ENCODE assay signal across 18 mouse cellular contexts in genomic region chr15:102501084-102501814, GRCm38 (mm10). TPM values are rescaled to one million over a fixed set of nuclear protein-coding genes. Genes with fewer than 3 reads are reported as not detected.
DNase-seq lines count a peak whose midpoint lies in the region; ATAC-seq lines count a peak whose summit lies in the region.
"Had no signal": no experiment of that assay in that cellular context is flagged by ENCODE, and none has a peak within 500 bp of the region (broad histone marks: within the 10 kb centered on the region; RNA-seq: fewer than 3 reads in every experiment).

No protein-coding gene starts in this region.

- intact Hi-C loops in left cerebral cortex, postnatal 25 days (cut with DNase I), result no loop called here

- WGBS in heart, embryonic 12.5 days, result 89% methylated on average over 19 of the region's 19 CpGs
- 82% methylated on average over 19 of the region's 19 CpGs for WGBS in lung, embryonic 16.5 days
- 85% methylated on average over 19 of the region's 19 CpGs for WGBS in intestine, embryonic 16.5 days
- WGBS in midbrain, embryonic 16.5 days, result 91% methylated on average over 19 of the region's 19 CpGs
- 84% methylated on average over 19 of the region's 19 CpGs for WGBS in heart, embryonic 11.5 days (ENCODE audit: insufficient replicate concordance)

- no peak overlapping the region for H3K27ac ChIP-seq in heart, embryonic 12.5 days (ENCODE audit: poor library complexity, severe bottlenecking)
- H3K27ac ChIP-seq in lung, embryonic 16.5 days (ENCODE audit: low read length), result no peak overlapping the region
- H3K27ac ChIP-seq in intestine, embryonic 16.5 days (ENCODE audit: low read length), result peak overlapping the region; percentile 43
- no peak overlapping the region; the same call in 1 of the 2 replicates for H3K27ac ChIP-seq in midbrain, embryonic 16.5 days (ENCODE audit: low read length)
- H3K27ac ChIP-seq in heart, embryonic 11.5 days (ENCODE audit: low read depth, low read length), result no peak overlapping the region
- H3K27ac ChIP-seq: heart, adult 2 months had no signal

- peaks cover 86% of the 10 kb centered on the region for H3K36me3 ChIP-seq in heart, embryonic 12.5 days
- peaks cover 63% of the 10 kb centered on the region for H3K36me3 ChIP-seq in lung, embryonic 16.5 days (ENCODE audit: control insufficient read depth, insufficient read depth, low read length)
- peaks cover 16% of the 10 kb centered on the region for H3K36me3 ChIP-seq in intestine, embryonic 16.5 days (ENCODE audit: control insufficient read depth, insufficient read depth, low read length)
- peaks cover 54% of the 10 kb centered on the region for H3K36me3 ChIP-seq in midbrain, embryonic 16.5 days (ENCODE audit: control insufficient read depth, insufficient read depth, low read length)
- peaks cover 56% of the 10 kb centered on the region for H3K36me3 ChIP-seq in heart, embryonic 11.5 days (ENCODE audit: control insufficient read depth, insufficient read depth, low read length)

- H3K9me3 ChIP-seq in heart, embryonic 12.5 days (replicated peaks), result no peaks in the 10 kb centered on the region
- no peaks in the 10 kb centered on the region for H3K9me3 ChIP-seq in lung, embryonic 16.5 days (ENCODE audit: control insufficient read depth, low read length)
- H3K9me3 ChIP-seq in intestine, embryonic 16.5 days (ENCODE audit: control insufficient read depth, low read length), result no peaks in the 10 kb centered on the region
- no peaks in the 10 kb centered on the region for H3K9me3 ChIP-seq in midbrain, embryonic 16.5 days (replicated peaks; ENCODE audit: control insufficient read depth, low read length, poor library complexity, severe bottlenecking)
- H3K9me3 ChIP-seq in heart, embryonic 11.5 days (replicated peaks; ENCODE audit: control insufficient read depth, low read length), result no peaks in the 10 kb centered on the region

- no peak overlapping the region for H3K4me3 ChIP-seq in heart, embryonic 12.5 days
- no peak overlapping the region for H3K4me3 ChIP-seq in lung, embryonic 16.5 days (ENCODE audit: low read length)
- no peak overlapping the region for H3K4me3 ChIP-seq in intestine, embryonic 16.5 days (ENCODE audit: low read length)
- no peak overlapping the region for H3K4me3 ChIP-seq in midbrain, embryonic 16.5 days (ENCODE audit: low read depth, low read length)
- H3K4me3 ChIP-seq in heart, embryonic 11.5 days (ENCODE audit: low read depth, low read length), result no peak overlapping the region
- H3K4me3 ChIP-seq: erythroblast, embryonic 14.5 days; heart, adult 2 months had no signal

- H3K9ac ChIP-seq in heart, embryonic 12.5 days, result no peak overlapping the region
- H3K9ac ChIP-seq in lung, embryonic 16.5 days (ENCODE audit: low read length), result no peak overlapping the region
- no peak overlapping the region for H3K9ac ChIP-seq in intestine, embryonic 16.5 days (ENCODE audit: low read depth, low read length)
- H3K9ac ChIP-seq in midbrain, embryonic 16.5 days (ENCODE audit: low read depth, low read length), result no peak overlapping the region
- no peak overlapping the region for H3K9ac ChIP-seq in heart, embryonic 11.5 days (ENCODE audit: low read depth, low read length)

- H3K27me3 ChIP-seq in heart, embryonic 12.5 days (replicated peaks), result no peaks in the 10 kb centered on the region
- no peaks in the 10 kb centered on the region for H3K27me3 ChIP-seq in lung, embryonic 16.5 days (ENCODE audit: control insufficient read depth, insufficient read depth, low read depth, low read length)
- H3K27me3 ChIP-seq in intestine, embryonic 16.5 days (replicated peaks; ENCODE audit: control insufficient read depth, insufficient read depth, low read length), result no peaks in the 10 kb centered on the region
- no peaks in the 10 kb centered on the region for H3K27me3 ChIP-seq in midbrain, embryonic 16.5 days (ENCODE audit: control insufficient read depth, insufficient read depth, low read depth, low read length)
- H3K27me3 ChIP-seq in heart, embryonic 11.5 days (ENCODE audit: control insufficient read depth, insufficient read depth, low read length), result no peaks in the 10 kb centered on the region

- H3K4me2 ChIP-seq in heart, embryonic 12.5 days, result no peak overlapping the region
- H3K4me2 ChIP-seq in lung, embryonic 16.5 days (ENCODE audit: low read depth, low read length), result no peak overlapping the region
- H3K4me2 ChIP-seq in intestine, embryonic 16.5 days (ENCODE audit: low read depth, low read length), result 0 out of 2 replicates have a peak overlapping the region, but pooled peaks have one; percentile 4
- no peak overlapping the region for H3K4me2 ChIP-seq in midbrain, embryonic 16.5 days (ENCODE audit: low read length)
- no peak overlapping the region for H3K4me2 ChIP-seq in heart, embryonic 11.5 days

- peaks cover 13% of the 10 kb centered on the region for H3K4me1 ChIP-seq in heart, embryonic 12.5 days (replicated peaks)
- peaks cover 3% of the 10 kb centered on the region; the same call in 1 of the 2 replicates for H3K4me1 ChIP-seq in lung, embryonic 16.5 days (replicated peaks; ENCODE audit: control insufficient read depth, insufficient read depth, low read length)
- peaks cover 11% of the 10 kb centered on the region for H3K4me1 ChIP-seq in intestine, embryonic 16.5 days (ENCODE audit: control insufficient read depth, insufficient read depth, low read length)
- no peaks in the 10 kb centered on the region for H3K4me1 ChIP-seq in midbrain, embryonic 16.5 days (ENCODE audit: control insufficient read depth, insufficient read depth, low read length)
- H3K4me1 ChIP-seq in heart, embryonic 11.5 days (ENCODE audit: control insufficient read depth, insufficient read depth, low read length), result no peaks in the 10 kb centered on the region; the same call in 1 of the 2 replicates

- peak; percentile 20; the same call in 1 of the 2 replicates for ATAC-seq in heart, embryonic 12.5 days (ENCODE audit: insufficient number of reproducible peaks, low FRiP score)
- ATAC-seq in lung, embryonic 16.5 days (ENCODE audit: low read depth), result 0 out of 2 replicates have a peak, but pooled peaks have one; percentile 13
- ATAC-seq in intestine, embryonic 16.5 days, result no peak
- peak; percentile 18; the same call in 1 of the 2 replicates for ATAC-seq in midbrain, embryonic 16.5 days
- no peak for ATAC-seq in heart, embryonic 11.5 days (replicated peaks; ENCODE audit: insufficient number of reproducible peaks, low FRiP score, low TSS enrichment)
- ATAC-seq: activated CD4-positive, CD25-positive, alpha-beta regulatory T cell, adult 4 months had no signal

- no peak for DNase-seq in heart, postnatal 4 days
- DNase-seq in lung, adult 18-20 months, result no peak
- no peak for DNase-seq in left cerebral cortex, postnatal 25 days (ENCODE audit: low spot score in 2 of 2)
- DNase-seq: cerebellum, adult 11-12 months; heart, adult 2 months; layer of hippocampus, postnatal 36 days; lung, adult 2 months; thymus, postnatal 4 days had no signal

RNA-seq across cellular contexts. Expression of gene Gm10337, which starts 2.3 kb away (rescaled TPM):
- not detected in 2 replicates for polyA plus RNA-seq in heart, embryonic 12.5 days (2016; fragmentation: Nextera tagmentation; extraction: Ambion mirVana)
- total RNA-seq in heart, postnatal 4 days (2021), result 1 to 10 TPM in 1 of 2 experiments, not detected in 1; 7.3 TPM
- polyA plus RNA-seq in lung, embryonic 16.5 days (2015; fragmentation: Nextera tagmentation; extraction: Ambion mirVana), result not detected in 2 replicates
- polyA plus RNA-seq in intestine, embryonic 16.5 days (2015; fragmentation: Nextera tagmentation; extraction: Ambion mirVana), result 5.5 TPM in 1 of 2 replicates, not detected in the other
- 12.6 TPM in 1 of 2 replicates, not detected in the other for polyA plus RNA-seq in midbrain, embryonic 16.5 days (2015; fragmentation: Nextera tagmentation; extraction: Ambion mirVana)
- 2.7 TPM in 1 of 2 replicates, not detected in the other for polyA plus RNA-seq in heart, embryonic 11.5 days (2014; fragmentation: Nextera tagmentation; extraction: Ambion mirVana)
- total RNA-seq in left cerebral cortex, postnatal 25 days (2021), result not detected
- total RNA-seq: heart, adult 2 months; hematopoietic stem cell, adult 5-6 weeks; layer of hippocampus, postnatal 36 days had no signal
- polyA plus RNA-seq: activated CD4-positive, CD25-positive, alpha-beta regulatory T cell, adult 4 months; C2C12; cortical plate, adult 2 months; erythroblast, embryonic 14.5 days; heart, adult 2 months; lung, adult 2 months had no signal

RNA-seq across cellular contexts. Expression of gene Map3k12, which starts 15.6 kb away (rescaled TPM):
- polyA plus RNA-seq in heart, embryonic 12.5 days (2016; fragmentation: Nextera tagmentation; extraction: Ambion mirVana), result 14.7 and 17.3 TPM in 2 replicates
- total RNA-seq in heart, postnatal 4 days (2021), result 1 to 10 TPM; 5.4 to 6.1 TPM
- 12.5 and 13.2 TPM in 2 replicates for polyA plus RNA-seq in lung, embryonic 16.5 days (2015; fragmentation: Nextera tagmentation; extraction: Ambion mirVana)
- polyA plus RNA-seq in intestine, embryonic 16.5 days (2015; fragmentation: Nextera tagmentation; extraction: Ambion mirVana), result 9.2 TPM in 2 replicates
- 60.5 and 65.5 TPM in 2 replicates for polyA plus RNA-seq in midbrain, embryonic 16.5 days (2015; fragmentation: Nextera tagmentation; extraction: Ambion mirVana)
- polyA plus RNA-seq in heart, embryonic 11.5 days (2014; fragmentation: Nextera tagmentation; extraction: Ambion mirVana), result 10.0 and 10.9 TPM in 2 replicates
- 10 to 100 TPM; 93.6 to 96.2 TPM for total RNA-seq in left cerebral cortex, postnatal 25 days (2021)

RNA-seq across cellular contexts. Expression of gene Tarbp2, which starts 16.7 kb away (rescaled TPM):
- polyA plus RNA-seq in heart, embryonic 12.5 days (2016; fragmentation: Nextera tagmentation; extraction: Ambion mirVana), result 100 and 104 TPM in 2 replicates
- 10 to 100 TPM; 58.6 to 58.9 TPM for total RNA-seq in heart, postnatal 4 days (2021)
- polyA plus RNA-seq in lung, embryonic 16.5 days (2015; fragmentation: Nextera tagmentation; extraction: Ambion mirVana), result 73.4 and 77.0 TPM in 2 replicates
- 91.3 and 105 TPM in 2 replicates for polyA plus RNA-seq in intestine, embryonic 16.5 days (2015; fragmentation: Nextera tagmentation; extraction: Ambion mirVana)
- polyA plus RNA-seq in midbrain, embryonic 16.5 days (2015; fragmentation: Nextera tagmentation; extraction: Ambion mirVana), result 94.1 and 105 TPM in 2 replicates
- 97.7 and 108 TPM in 2 replicates for polyA plus RNA-seq in heart, embryonic 11.5 days (2014; fragmentation: Nextera tagmentation; extraction: Ambion mirVana)
- total RNA-seq in left cerebral cortex, postnatal 25 days (2021), result 10 to 100 TPM; 26.9 to 28.8 TPM

RNA-seq across cellular contexts. Expression of gene Npff, which starts 23.5 kb away (rescaled TPM):
- polyA plus RNA-seq in heart, embryonic 12.5 days (2016; fragmentation: Nextera tagmentation; extraction: Ambion mirVana), result 2.2 and 2.8 TPM in 2 replicates
- total RNA-seq in heart, postnatal 4 days (2021), result 1 to 10 TPM; 2.6 to 3.0 TPM
- polyA plus RNA-seq in lung, embryonic 16.5 days (2015; fragmentation: Nextera tagmentation; extraction: Ambion mirVana), result 4.4 and 4.5 TPM in 2 replicates
- polyA plus RNA-seq in intestine, embryonic 16.5 days (2015; fragmentation: Nextera tagmentation; extraction: Ambion mirVana), result 1.8 and 1.9 TPM in 2 replicates
- 1.4 and 2.2 TPM in 2 replicates for polyA plus RNA-seq in midbrain, embryonic 16.5 days (2015; fragmentation: Nextera tagmentation; extraction: Ambion mirVana)
- 0.68 and 1.2 TPM in 2 replicates for polyA plus RNA-seq in heart, embryonic 11.5 days (2014; fragmentation: Nextera tagmentation; extraction: Ambion mirVana)
- 1 to 10 TPM; 2.6 to 2.7 TPM for total RNA-seq in left cerebral cortex, postnatal 25 days (2021)

RNA-seq across cellular contexts. Expression of gene Pcbp2, which starts 30.9 kb away (rescaled TPM):
- 134 and 142 TPM in 2 replicates for polyA plus RNA-seq in heart, embryonic 12.5 days (2016; fragmentation: Nextera tagmentation; extraction: Ambion mirVana)
- 100 to 1,000 TPM; 703 to 721 TPM for total RNA-seq in heart, postnatal 4 days (2021)
- 199 and 204 TPM in 2 replicates for polyA plus RNA-seq in lung, embryonic 16.5 days (2015; fragmentation: Nextera tagmentation; extraction: Ambion mirVana)
- 138 and 152 TPM in 2 replicates for polyA plus RNA-seq in intestine, embryonic 16.5 days (2015; fragmentation: Nextera tagmentation; extraction: Ambion mirVana)
- polyA plus RNA-seq in midbrain, embryonic 16.5 days (2015; fragmentation: Nextera tagmentation; extraction: Ambion mirVana), result 105 and 121 TPM in 2 replicates
- 187 and 213 TPM in 2 replicates for polyA plus RNA-seq in heart, embryonic 11.5 days (2014; fragmentation: Nextera tagmentation; extraction: Ambion mirVana)
- 100 to 1,000 TPM; 464 to 469 TPM for total RNA-seq in left cerebral cortex, postnatal 25 days (2021)

Comparison
In these comparisons a context has a peak if more than half of its experiments do, and no peak if none do; other contexts are left out.
1. ATAC-seq: peak in heart, embryonic 12.5 days (single experiment), lung, embryonic 16.5 days (single experiment) and midbrain, embryonic 16.5 days (single experiment); none in intestine, embryonic 16.5 days (single experiment) and heart, embryonic 11.5 days (single experiment).